Mouse (Mus musculus) E14TG2a.4 (cell line): Measurements from ENCODE around the gene Ifngr1.

ENCODE experiments used
- CTCF ChIP-seq: conservative IDR thresholded peaks from 2 replicates; pipeline ENCODE4 v1.5.1; 2014; ENCODE audit warnings: low read length
- NANOG ChIP-seq: IDR thresholded peaks from 2 replicates; pipeline ENCODE4 v1.6.1; 2014; ENCODE audit warnings: borderline replicate concordance, low read length, mixed read lengths
- POU5F1 ChIP-seq: IDR thresholded peaks from 2 replicates; pipeline ENCODE4 v1.6.1; 2014; ENCODE audit warnings: low read length, borderline replicate concordance

GRCm38 (mm10) chr10:19627748-19628147 lies 36.0 kb downstream of the Ifngr1 start:
- TF ChIP-seq CTCF (no peak), NANOG (no peak), POU5F1 (no peak)
